ENCODE assay signal across 8 mouse cellular contexts in genomic region chr17:28575244-28576125, GRCm38 (mm10). TPM values are rescaled to one million over a fixed set of nuclear protein-coding genes. Genes with fewer than 3 reads are reported as not detected.
DNase-seq lines count a peak whose midpoint lies in the region; ATAC-seq lines count a peak whose summit lies in the region.

Gene Lhfpl5, plus strand, starts transcription at chr17:28575641.

- H3K27ac ChIP-seq in liver, embryonic 13.5 days = no peak within 1 kb of the TSS
- no peak within 1 kb of the TSS for H3K27ac ChIP-seq in neural tube, embryonic 14.5 days (ENCODE audit: low read depth, low read length)

- no peak within 1 kb of the TSS for H3K9ac ChIP-seq in liver, embryonic 13.5 days
- H3K9ac ChIP-seq in neural tube, embryonic 14.5 days (replicated peaks; ENCODE audit: low read depth, low read length) = peak within 1 kb of the TSS; percentile 39

- peak within 1 kb of the TSS; percentile 19 for H3K4me3 ChIP-seq in liver, embryonic 13.5 days (replicated peaks)
- H3K4me3 ChIP-seq in neural tube, embryonic 14.5 days (ENCODE audit: low read depth, low read length) = peak within 1 kb of the TSS; percentile 31

- DNase-seq in kidney, adult 18-20 months = peak; percentile 25
- no peak for DNase-seq in kidney, adult 11 months
- peak; percentile 77 for DNase-seq in R1 (ENCODE audit: low read depth, low spot score)
- peak; percentile 68 for DNase-seq in embryo, embryonic 11.5 days (ENCODE audit: low read depth, low spot score)
- DNase-seq in heart, postnatal 36 days = peak; percentile 35 to 47
- peak; percentile 38 for DNase-seq in liver, embryonic 13.5 days

- intact Hi-C loops in heart, postnatal 36 days (cut with DNase I) = no loop called here

- peak within 1 kb of the TSS; percentile 46 for H3K4me2 ChIP-seq in liver, embryonic 13.5 days
- peak within 1 kb of the TSS; percentile 65 for H3K4me2 ChIP-seq in neural tube, embryonic 14.5 days (ENCODE audit: low read depth, low read length)

- no peaks in the 10 kb centered on the region for H3K27me3 ChIP-seq in liver, embryonic 13.5 days
- H3K27me3 ChIP-seq in neural tube, embryonic 14.5 days (ENCODE audit: control insufficient read depth, insufficient read depth, low read length) = no peaks in the 10 kb centered on the region

- ATAC-seq in liver, embryonic 13.5 days (ENCODE audit: low read depth) = peak; percentile 51
- peak; percentile 71 for ATAC-seq in neural tube, embryonic 14.5 days (ENCODE audit: low read depth)
- ATAC-seq in inflammation-experienced regulatory T-cells, adult 6 months = no peak

- peaks cover 6% of the 10 kb centered on the region; the same call in 1 of the 2 replicates for H3K4me1 ChIP-seq in liver, embryonic 13.5 days (replicated peaks)
- H3K4me1 ChIP-seq in neural tube, embryonic 14.5 days (ENCODE audit: control insufficient read depth, insufficient read depth, low read length) = peaks cover 6% of the 10 kb centered on the region; the same call in 1 of the 2 replicates

- no peaks in the 10 kb centered on the region for H3K9me3 ChIP-seq in liver, embryonic 13.5 days (replicated peaks)
- H3K9me3 ChIP-seq in neural tube, embryonic 14.5 days (ENCODE audit: control insufficient read depth, low read length) = no peaks in the 10 kb centered on the region

- WGBS in liver, embryonic 13.5 days (ENCODE audit: insufficient replicate concordance) = 13% methylated on average over 49 of the region's 50 CpGs
- whole genome bisulfite sequencing in neural tube, embryonic 14.5 days = 15% methylated on average over 50 of the region's 50 CpGs

- H3K36me3 ChIP-seq in liver, embryonic 13.5 days = no peaks in the 10 kb centered on the region
- H3K36me3 ChIP-seq in neural tube, embryonic 14.5 days (ENCODE audit: control insufficient read depth, insufficient read depth, low read length) = no peaks in the 10 kb centered on the region

RNA-seq across cellular contexts. Expression of gene Lhfpl5, which starts in this region (rescaled TPM):
- total RNA-seq in heart, postnatal 36 days (2021) = not detected
- polyA plus RNA-seq in liver, embryonic 13.5 days (2015; fragmentation: Nextera tagmentation; extraction: Ambion mirVana) = 0.17 TPM in 1 of 2 replicates, not detected in the other
- 12.7 and 18.1 TPM in 2 replicates for polyA plus RNA-seq in neural tube, embryonic 14.5 days (2014; fragmentation: Nextera tagmentation; extraction: Ambion mirVana)
- 1 to 10 TPM; 1.0 to 2.0 (median 1.9) TPM for polyA plus RNA-seq in inflammation-experienced regulatory T-cells, adult 6 months (2017; shearing (Covaris generic))

Comparison
In these comparisons a context has a peak if more than half of its experiments do, and no peak if none do; other contexts are left out.
1. Peak in DNase-seq in heart, postnatal 36 days; RNA of the gene not detected or under 1 TPM.
2. Peak in DNase-seq, ATAC-seq, H3K4me3 ChIP-seq and H3K4me2 ChIP-seq in liver, embryonic 13.5 days; RNA of the gene not detected or under 1 TPM.